Mouse (Mus musculus) testis, adult 2 months (tissue): ENCODE results near the gene Dus3l. TPM values are rescaled to one million over a fixed set of nuclear protein-coding genes. Genes with fewer than 3 reads are reported as not detected.

ENCODE experiments used
- H3K27ac ChIP-seq: fragments of 200-500 bp; 2 replicates; pipeline ENCODE4 v1.5.1; 2012; ENCODE audit warnings: low read depth, low read length; ENCODE audit not compliant: control insufficient read depth, insufficient read depth
- H3K27me3 ChIP-seq: fragments of 200-500 bp; 2 replicates; pipeline ENCODE4 v1.6.1; 2012; ENCODE audit warnings: mild to moderate bottlenecking, low read length, moderate library complexity; ENCODE audit not compliant: control insufficient read depth, insufficient read depth
- H3K36me3 ChIP-seq: fragments of 200-500 bp; 2 replicates; pipeline ENCODE4 v1.6.1; 2012; ENCODE audit warnings: mild to moderate bottlenecking, low read length; ENCODE audit not compliant: control insufficient read depth, insufficient read depth
- H3K4me1 ChIP-seq: fragments of 200-500 bp; 2 replicates; pipeline ENCODE4 v1.6.1; 2012; ENCODE audit warnings: low read length; ENCODE audit not compliant: control insufficient read depth, insufficient read depth
- H3K4me3 ChIP-seq: fragments of 200-500 bp; 2 replicates; pipeline ENCODE4 v1.5.1; 2012; ENCODE audit warnings: low read depth, mild to moderate bottlenecking, low read length, moderate library complexity, mixed read lengths; ENCODE audit not compliant: control insufficient read depth
- CTCF ChIP-seq: fragments of 200-500 bp; IDR thresholded peaks from 2 replicates; pipeline ENCODE4 v1.5.1; 2012; ENCODE audit warnings: low read depth, mild to moderate bottlenecking, inconsistent platforms, low read length, moderate library complexity; ENCODE audit not compliant: control insufficient read depth, insufficient read depth, insufficient replicate concordance
- POLR2A ChIP-seq: fragments of 200-500 bp; IDR thresholded peaks from 2 replicates; pipeline ENCODE4 v1.6.1; 2012; ENCODE audit warnings: low read depth, mild to moderate bottlenecking, inconsistent platforms, low read length, moderate library complexity; ENCODE audit not compliant: control insufficient read depth
- polyA plus RNA-seq: library from polyadenylated mRNA; depleted of rRNA; stranded (reverse); fragments of >200 nt; gene quantifications from 2 replicates; pipeline ENCODE4 v1.2.3, GENCODE M21; 2012

The Dus3l gene
- polyA plus RNA-seq, 1 experiment, result 29.7 TPM

DNA sequence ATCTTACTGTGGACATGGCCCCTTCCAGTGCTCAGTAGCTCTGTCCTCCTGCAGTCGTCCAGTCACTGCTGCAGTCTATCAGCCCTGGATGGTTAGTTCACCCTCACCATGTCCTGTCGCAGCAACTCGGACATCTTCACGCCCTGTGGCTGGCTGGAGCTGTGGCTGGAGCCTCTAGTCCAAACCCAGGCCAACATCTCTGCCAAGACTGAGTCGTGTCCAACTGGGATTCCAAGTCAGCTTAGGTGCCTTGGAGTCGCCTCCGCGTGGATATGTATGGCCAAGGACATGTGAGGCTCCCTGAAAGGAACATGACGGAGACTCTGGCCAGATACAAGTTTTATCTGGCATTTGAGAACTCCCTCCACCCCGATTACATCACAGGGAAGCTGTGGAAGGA lies 26.3 kb upstream of the Dus3l start:
- Histone ChIP-seq H3K4me3 (no peak overlapping the region), H3K36me3 (no peaks in the 10 kb centered on the region), H3K27ac (no peak overlapping the region), H3K4me1 (peaks cover 6% of the 10 kb centered on the region), H3K27me3 (no peaks in the 10 kb centered on the region)
- no peak for TF ChIP-seq POLR2A
- no peak for TF ChIP-seq CTCF

DNA sequence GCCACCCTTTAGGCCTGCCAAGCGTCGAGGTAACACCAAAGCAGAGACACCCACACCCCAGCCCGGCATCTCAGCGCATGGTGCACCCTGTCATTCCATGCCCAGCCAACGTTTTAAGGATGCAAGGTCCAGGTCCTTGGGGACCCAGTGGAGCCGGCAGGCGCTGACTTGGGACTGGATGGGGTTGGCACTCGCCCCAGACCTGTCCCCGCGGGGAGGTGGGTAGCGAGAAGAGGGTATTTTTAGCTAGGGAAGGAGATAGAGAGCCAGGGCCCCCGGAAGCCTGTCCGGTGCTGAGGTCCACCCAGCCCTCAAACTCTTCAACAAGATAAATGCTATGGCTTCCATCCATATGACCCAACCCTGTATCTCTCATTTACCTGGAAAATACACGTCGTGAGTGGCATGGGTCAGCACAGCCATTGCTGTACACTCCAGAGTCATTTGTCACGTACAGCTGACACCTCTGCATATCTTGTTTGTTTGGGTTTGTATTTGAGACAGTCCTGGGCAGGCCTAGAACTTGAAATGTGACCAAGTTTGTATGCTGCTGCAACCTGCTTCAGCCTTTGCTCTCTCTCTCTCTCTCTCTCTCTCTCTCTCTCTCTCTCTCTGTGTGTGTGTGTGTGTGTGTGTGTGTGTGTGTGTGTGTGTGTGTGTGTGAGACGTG lies 24.3 kb upstream of the Dus3l start:
- Histone ChIP-seq H3K27ac (no peak overlapping the region), H3K4me3 (no peak overlapping the region), H3K27me3 (no peaks in the 10 kb centered on the region), H3K4me1 (peaks cover 6% of the 10 kb centered on the region), H3K36me3 (no peaks in the 10 kb centered on the region)
- TF ChIP-seq CTCF, result no peak
- TF ChIP-seq POLR2A, result no peak

GRCm38 (mm10) chr17:56740788-56741160 lies 23.8 kb upstream of the Dus3l start:
- peak overlapping the region; percentile 11 for H3K4me3 ChIP-seq
- H3K27ac ChIP-seq, result no peak overlapping the region
- H3K4me1 ChIP-seq, result peaks cover 6% of the 10 kb centered on the region
- TF ChIP-seq CTCF, result no peak
- no peak for TF ChIP-seq POLR2A
- no peaks in the 10 kb centered on the region for H3K27me3 ChIP-seq
- H3K36me3 ChIP-seq, result no peaks in the 10 kb centered on the region

DNA sequence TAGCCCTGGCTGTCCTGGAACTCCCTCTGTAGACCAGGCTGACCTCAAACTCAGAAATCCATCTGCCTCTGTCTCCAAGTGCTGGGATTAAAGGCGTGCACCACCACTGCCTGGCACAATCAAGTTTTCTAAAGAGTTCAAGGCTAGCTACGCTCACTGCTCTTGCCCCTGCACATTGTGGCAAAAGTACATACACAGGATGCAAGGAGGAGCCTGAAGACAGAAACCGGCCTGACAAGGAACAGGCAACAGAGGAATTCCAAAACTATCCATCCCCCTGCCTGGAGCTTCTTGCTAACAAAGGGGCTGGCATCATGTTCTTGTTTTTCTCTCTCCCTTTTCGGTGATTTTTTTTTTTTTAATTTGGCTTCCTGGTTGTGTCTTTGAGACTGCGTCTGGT lies 20.4 kb upstream of the Dus3l start:
- Histone ChIP-seq H3K4me1 (peaks cover 4% of the 10 kb centered on the region), H3K36me3 (no peaks in the 10 kb centered on the region), H3K27ac (no peak overlapping the region), H3K4me3 (no peak overlapping the region), H3K27me3 (no peaks in the 10 kb centered on the region)
- no peak for TF ChIP-seq POLR2A
- TF ChIP-seq CTCF, result no peak

- Histone ChIP-seq H3K36me3 (no peaks in the 10 kb centered on the region), H3K27me3 (no peaks in the 10 kb centered on the region), H3K4me1 (peaks cover 27% of the 10 kb centered on the region), H3K4me3 (peak overlapping the region; percentile 79), H3K27ac (peak overlapping the region; percentile 65; the same call in 1 of the 2 replicates)
- peak; percentile 48 for TF ChIP-seq POLR2A
- TF ChIP-seq CTCF, result no peak; the same call in 1 of the 2 replicates
These were observed 13.0 kb upstream of the Dus3l start for GRCm38 (mm10) chr17:56751404-56752072.

DNA sequence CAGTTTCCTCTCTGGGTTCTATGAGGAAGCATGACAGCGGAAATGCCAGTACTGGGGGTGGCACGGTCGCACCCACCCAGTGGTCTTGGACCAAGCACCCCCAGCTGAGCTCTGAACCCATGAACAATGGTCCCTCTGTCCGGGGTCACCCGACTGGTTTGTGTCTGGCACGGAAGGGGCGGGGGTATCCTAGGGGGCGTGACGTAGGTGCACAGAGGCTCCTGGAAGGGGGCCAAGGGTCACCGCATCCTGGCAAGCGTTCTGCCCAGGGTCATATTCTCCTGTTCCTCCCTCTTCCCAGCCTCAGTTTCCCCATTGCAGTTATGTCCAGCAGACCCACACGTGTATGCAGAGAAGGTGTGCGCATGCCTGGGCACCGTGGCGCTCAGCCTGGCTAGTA lies 11.1 kb upstream of the Dus3l start:
- Histone ChIP-seq H3K36me3 (no peaks in the 10 kb centered on the region), H3K27me3 (no peaks in the 10 kb centered on the region), H3K4me3 (no peak overlapping the region), H3K4me1 (peaks cover 40% of the 10 kb centered on the region), H3K27ac (no peak overlapping the region)
- TF ChIP-seq POLR2A, result no peak

DNA sequence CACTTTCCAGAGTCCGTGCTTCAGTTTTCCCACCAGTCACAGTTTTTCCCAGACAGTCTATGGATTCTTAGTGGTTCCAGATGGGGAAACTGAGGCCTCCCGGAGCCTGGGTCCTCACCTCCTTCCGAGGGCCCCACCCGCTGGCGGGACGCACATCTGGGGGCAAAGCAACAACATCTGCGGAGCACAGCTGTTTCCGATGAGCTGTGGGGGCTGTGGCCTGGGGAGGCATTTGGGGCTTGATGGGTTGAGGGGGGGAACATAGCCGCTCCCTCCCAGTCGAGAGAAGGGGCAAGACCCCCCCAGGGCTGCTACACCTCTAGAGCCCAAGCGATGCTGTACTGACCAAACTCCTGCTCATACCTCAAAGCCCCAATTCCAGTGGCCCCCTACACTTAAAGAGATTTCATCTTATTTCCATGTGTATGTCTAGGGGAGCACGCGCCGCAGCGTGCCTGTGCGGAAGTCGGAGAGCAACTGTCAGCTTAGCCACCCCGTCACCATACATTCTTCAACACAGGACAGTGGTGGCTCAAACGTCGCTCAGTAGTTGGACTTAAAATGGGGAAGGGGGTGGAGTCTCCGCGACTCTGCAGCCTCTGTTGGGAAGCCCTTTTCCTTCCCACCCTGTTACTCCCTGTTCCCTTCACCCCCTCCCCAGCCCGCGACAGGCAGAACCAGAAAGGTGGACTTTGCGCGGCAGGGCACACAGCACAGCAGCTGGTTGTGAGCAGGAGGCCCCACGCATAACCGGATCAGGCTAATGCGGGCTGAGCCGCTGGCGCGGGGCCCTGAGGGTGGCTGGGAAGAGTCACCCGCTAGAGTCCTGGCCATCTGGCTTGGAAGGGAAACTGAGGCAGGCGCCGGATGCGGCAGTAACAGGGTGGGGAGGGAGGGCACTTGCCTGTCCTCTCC lies 10.0 kb upstream of the Dus3l start:
- Histone ChIP-seq H3K27me3 (no peaks in the 10 kb centered on the region), H3K4me3 (peak overlapping the region; percentile 72), H3K27ac (no peak overlapping the region), H3K36me3 (no peaks in the 10 kb centered on the region), H3K4me1 (peaks cover 43% of the 10 kb centered on the region)
- TF ChIP-seq POLR2A (peak; percentile 49; the same call in 1 of the 2 replicates), CTCF (no peak)
